Mouse (Mus musculus): ENCODE measurements around the gene Mospd3.

DNA sequence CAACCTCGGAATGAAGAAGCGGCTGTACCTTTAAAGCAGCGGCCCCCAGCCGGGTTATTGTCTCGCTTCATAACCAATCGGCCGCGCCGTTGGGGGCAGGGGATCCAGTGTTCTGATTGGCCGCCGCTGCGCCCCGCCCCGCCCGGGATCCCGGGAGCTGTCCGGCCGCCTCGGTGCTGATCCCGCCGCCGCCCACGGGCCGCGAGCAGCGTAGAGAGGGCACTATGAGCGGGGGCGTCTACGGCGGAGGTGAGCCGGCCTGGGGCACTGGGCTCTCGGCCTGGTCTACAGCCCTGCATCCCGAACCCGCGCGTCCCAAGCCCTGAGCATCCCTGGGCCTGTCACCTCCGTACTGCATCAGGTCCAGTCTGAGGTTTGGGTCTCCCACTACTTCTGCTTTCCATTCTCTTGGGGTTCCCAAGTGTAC, 47.4 kb downstream of the Mospd3 start, which contains the start of gene Actl6b:
- TF ChIP-seq CTCF (IDR thresholded peaks at IDR 0.05; ENCODE audit: insufficient read depth, low read length) = no peak
- TF ChIP-seq POLR2A (IDR thresholded peaks at IDR 0.05; ENCODE audit: borderline replicate concordance, extremely low read depth, low read depth, low read length) = no peak
